17 mouse cellular contexts compared by ENCODE assay signal in the genomic region with DNA sequence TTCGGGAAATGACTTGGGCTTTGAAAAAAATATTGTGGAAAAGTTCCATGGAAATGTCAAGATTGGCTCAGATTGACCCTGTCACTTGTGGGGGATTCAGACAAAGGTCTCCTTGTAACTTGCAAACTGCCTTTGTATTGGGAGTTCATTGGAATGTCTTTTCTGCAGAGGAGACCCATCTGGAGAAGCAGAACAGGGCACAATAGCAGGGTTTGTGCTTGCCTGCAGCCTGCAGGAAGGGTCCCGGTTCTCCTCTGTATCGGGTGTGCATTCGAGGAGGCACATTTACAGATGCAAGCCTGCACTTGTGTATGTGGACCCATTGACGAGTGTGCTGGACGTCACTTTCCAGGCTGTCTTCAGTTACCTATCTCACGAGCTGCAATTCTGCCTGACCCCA. TPM values are rescaled to one million over a fixed set of nuclear protein-coding genes. Genes with fewer than 3 reads are reported as not detected.
DNase-seq lines count a peak whose midpoint lies in the region; ATAC-seq and TF ChIP-seq lines count a peak whose summit lies in the region.
"Had no signal": no experiment of that assay in that cellular context is flagged by ENCODE, and none has a peak within 500 bp of the region (broad histone marks: within the 10 kb centered on the region; RNA-seq: fewer than 3 reads in every experiment).

No protein-coding gene starts in this region.

- no peak overlapping the region for H3K4me2 ChIP-seq in lung, embryonic 14.5 days
- H3K4me2 ChIP-seq: intestine, embryonic 15.5 days had no signal

- peak; percentile 32 for DNase-seq in lung, embryonic 14.5 days
- DNase-seq in lung, postnatal 36 days, result no peak
- peak; percentile 58 for DNase-seq in embryo, embryonic 10 days (ENCODE audit: low spot score)
- peak; percentile 49 for DNase-seq in embryo, embryonic 9.5 days (ENCODE audit: extremely low spot score)
- peak; percentile 68 for DNase-seq in mesoderm, embryonic 11.5 days (ENCODE audit: low read depth, low spot score)
- DNase-seq in urinary bladder, postnatal 25 days (ENCODE audit: low spot score), result no peak
- no peak for DNase-seq in gastrocnemius, postnatal 10 days
- DNase-seq: adrenal gland, postnatal 25 days; cerebellum, postnatal 36 days; heart, adult 2 months; heart, postnatal 14 days; kidney, postnatal 10 days; left cerebral cortex, postnatal 4 days; liver, postnatal 0 days; thymus, postnatal 14 days had no signal

- no peaks in the 10 kb centered on the region for H3K9me3 ChIP-seq in lung, embryonic 14.5 days (ENCODE audit: low read depth, low read length)
- H3K9me3 ChIP-seq: intestine, embryonic 15.5 days; megakaryocyte, embryonic 14.5 days had no signal

- 0 out of 2 replicates have a peak, but pooled peaks cover 4% of the 10 kb centered on the region for H3K36me3 ChIP-seq in lung, embryonic 14.5 days (ENCODE audit: insufficient read depth)
- H3K36me3 ChIP-seq: intestine, embryonic 15.5 days had no signal

- no peaks in the 10 kb centered on the region for H3K27me3 ChIP-seq in lung, embryonic 14.5 days (ENCODE audit: insufficient read depth, low read length)
- H3K27me3 ChIP-seq: intestine, embryonic 15.5 days; megakaryocyte, embryonic 14.5 days had no signal

- H3K9ac ChIP-seq in lung, embryonic 14.5 days, result no peak overlapping the region
- H3K9ac ChIP-seq: intestine, embryonic 15.5 days; liver, postnatal 0 days had no signal

- ATAC-seq in lung, embryonic 14.5 days (ENCODE audit: insufficient read depth), result no peak
- ATAC-seq: intestine, embryonic 15.5 days; liver, postnatal 0 days had no signal

- H3K27ac ChIP-seq in lung, embryonic 14.5 days (ENCODE audit: low read depth), result 0 out of 2 replicates have a peak overlapping the region, but pooled peaks have one; percentile 30
- H3K27ac ChIP-seq: heart, adult 2 months; intestine, embryonic 15.5 days had no signal

- TF ChIP-seq CTCF in lung, embryonic 14.5 days (IDR thresholded peaks at IDR 0.05; ENCODE audit: low read depth), result no peak

- no peak overlapping the region for H3K4me3 ChIP-seq in lung, embryonic 14.5 days (ENCODE audit: low read depth, low read length)
- H3K4me3 ChIP-seq: heart, adult 2 months; intestine, embryonic 15.5 days; megakaryocyte, embryonic 14.5 days had no signal

- peaks cover 10% of the 10 kb centered on the region for H3K4me1 ChIP-seq in lung, embryonic 14.5 days (ENCODE audit: insufficient read depth)
- H3K4me1 ChIP-seq: megakaryocyte, embryonic 14.5 days had no signal

- WGBS in lung, embryonic 14.5 days, result 56% methylated on average over 7 of the region's 7 CpGs

RNA-seq across cellular contexts. Expression of a gene that starts 56.1 kb away (rescaled TPM):
- polyA plus RNA-seq in lung, embryonic 14.5 days (2014; fragmentation: Nextera tagmentation; extraction: Ambion mirVana), result 11.7 and 13.6 TPM in 2 replicates
- total RNA-seq in gastrocnemius, postnatal 10 days (2021), result 1 to 10 TPM; 4.3 to 8.6 TPM

Comparison
In these comparisons a context has a peak if more than half of its experiments do, and no peak if none do; other contexts are left out.
1. DNase-seq: peak in lung, embryonic 14.5 days (single experiment), embryo, embryonic 10 days (single experiment), embryo, embryonic 9.5 days (single experiment) and mesoderm, embryonic 11.5 days (single experiment); none in lung, postnatal 36 days (single experiment), urinary bladder, postnatal 25 days (single experiment) and gastrocnemius, postnatal 10 days (single experiment).